Comparison of ENCODE assay signal across 8 mouse cellular contexts in genomic region chr11:75178011-75178410, GRCm38 (mm10). TPM values are rescaled to one million over a fixed set of nuclear protein-coding genes. Genes with fewer than 3 reads are reported as not detected.
DNase-seq lines count a peak whose midpoint lies in the region; ATAC-seq and TF ChIP-seq lines count a peak whose summit lies in the region.

No protein-coding gene starts in this region.

- H3K27me3 ChIP-seq in liver, adult 2 months (ENCODE audit: control insufficient read depth, insufficient read depth, low read length) = no peaks in the 10 kb centered on the region
- H3K27me3 ChIP-seq in embryonic facial prominence, embryonic 12.5 days = peaks cover 5% of the 10 kb centered on the region
- H3K27me3 ChIP-seq in hindbrain, postnatal 0 days (ENCODE audit: insufficient read depth, low read length) = no peaks in the 10 kb centered on the region

- no peaks in the 10 kb centered on the region for H3K36me3 ChIP-seq in liver, adult 2 months (ENCODE audit: control insufficient read depth, insufficient read depth, low read length)
- H3K36me3 ChIP-seq in embryonic facial prominence, embryonic 12.5 days = peaks cover 26% of the 10 kb centered on the region
- H3K36me3 ChIP-seq in hindbrain, postnatal 0 days (ENCODE audit: insufficient read depth, low read length) = peaks cover 14% of the 10 kb centered on the region

- no peak overlapping the region for H3K27ac ChIP-seq in liver, adult 2 months (replicated peaks; ENCODE audit: insufficient read depth, low read depth, low read length)
- peak overlapping the region; percentile 80 for H3K27ac ChIP-seq in embryonic facial prominence, embryonic 12.5 days
- H3K27ac ChIP-seq in hindbrain, postnatal 0 days = peak overlapping the region; percentile 84; the same call in 1 of the 2 replicates

- H3K79me2 ChIP-seq in liver, adult 2 months (ENCODE audit: control insufficient read depth, insufficient read depth, low read length) = no peaks in the 10 kb centered on the region

- H3K4me2 ChIP-seq in embryonic facial prominence, embryonic 12.5 days (replicated peaks) = peak overlapping the region; percentile 77
- H3K4me2 ChIP-seq in hindbrain, postnatal 0 days (ENCODE audit: low read depth, low read length) = peak overlapping the region; percentile 82

- DNase-seq in liver, adult 2 months (ENCODE audit: extremely low read depth, low read depth, low spot score) = no peak
- DNase-seq in liver = no peak
- no peak for DNase-seq in hindbrain, postnatal 0 days (ENCODE audit: low spot score)
- peak; percentile 36 for DNase-seq in naive thymus-derived CD4-positive, alpha-beta T cell, adult 2 months (ENCODE audit: low read depth)
- no peak for DNase-seq in urinary bladder, postnatal 10 days (ENCODE audit: low spot score)
- DNase-seq in gastrocnemius, postnatal 25 days = no peak
- no peak for DNase-seq in ovary, postnatal 10 days (ENCODE audit: low spot score)

- WGBS in liver, adult 2 months = 44% methylated on average over 12 of the region's 12 CpGs
- 53% methylated on average over 12 of the region's 12 CpGs for WGBS in embryonic facial prominence, embryonic 12.5 days
- 59% methylated on average over 12 of the region's 12 CpGs for WGBS in hindbrain, postnatal 0 days

- TF ChIP-seq POLR2A in liver, adult 2 months (IDR thresholded peaks at IDR 0.05; ENCODE audit: extremely low read depth, insufficient read depth, low read length) = no peak

- 0 out of 2 replicates have a peak, but pooled peaks cover 3% of the 10 kb centered on the region for H3K4me1 ChIP-seq in liver, adult 2 months (ENCODE audit: control insufficient read depth, insufficient read depth, low read length)
- peaks cover 28% of the 10 kb centered on the region for H3K4me1 ChIP-seq in embryonic facial prominence, embryonic 12.5 days
- H3K4me1 ChIP-seq in hindbrain, postnatal 0 days (ENCODE audit: insufficient read depth, low read length) = peaks cover 10% of the 10 kb centered on the region

- H3K4me3 ChIP-seq in liver, adult 2 months (ENCODE audit: insufficient read depth, low read depth, low read length) = peak overlapping the region; percentile 79
- peak overlapping the region; percentile 80 for H3K4me3 ChIP-seq in embryonic facial prominence, embryonic 12.5 days
- H3K4me3 ChIP-seq in hindbrain, postnatal 0 days (ENCODE audit: low read length) = peak overlapping the region; percentile 74

- peak overlapping the region; percentile 83 for H3K9ac ChIP-seq in liver, adult 2 months (ENCODE audit: low read depth, low read length)
- peak overlapping the region; percentile 79 for H3K9ac ChIP-seq in embryonic facial prominence, embryonic 12.5 days
- peak overlapping the region; percentile 86 for H3K9ac ChIP-seq in hindbrain, postnatal 0 days (replicated peaks; ENCODE audit: low read length)

- TF ChIP-seq CTCF in liver, adult 2 months (IDR thresholded peaks at IDR 0.05; ENCODE audit: low read depth, low read length) = no peak
- TF ChIP-seq CTCF in hindbrain, postnatal 0 days (IDR thresholded peaks at IDR 0.05; ENCODE audit: low read depth) = no peak

- H3K9me3 ChIP-seq in embryonic facial prominence, embryonic 12.5 days = no peaks in the 10 kb centered on the region
- H3K9me3 ChIP-seq in hindbrain, postnatal 0 days (ENCODE audit: low read length) = no peaks in the 10 kb centered on the region

- no peak for ATAC-seq in embryonic facial prominence, embryonic 12.5 days (ENCODE audit: insufficient number of reproducible peaks, insufficient read depth, low FRiP score, low TSS enrichment)
- ATAC-seq in hindbrain, postnatal 0 days = no peak

RNA-seq across cellular contexts. Expression of gene Ovca2, which starts 0.6 kb away (rescaled TPM):
- 6.7 and 6.9 TPM in 2 replicates for total RNA-seq in liver, adult 2 months (2014; rRNA removed)
- 5.7 and 8.0 TPM in 2 replicates for polyA plus RNA-seq in liver, adult 2 months (2012; rRNA removed)
- 30.0 and 31.5 TPM in 2 replicates for polyA plus RNA-seq in embryonic facial prominence, embryonic 12.5 days (2016; fragmentation: Nextera tagmentation; extraction: Ambion mirVana)
- 11.0 and 17.6 TPM in 2 replicates for total RNA-seq in hindbrain, postnatal 0 days (2014; rRNA removed)
- polyA plus RNA-seq in hindbrain, postnatal 0 days (2015; fragmentation: Nextera tagmentation; extraction: Ambion mirVana) = 11.7 and 15.7 TPM in 2 replicates
- 1 to 10 TPM; 2.8 to 3.3 TPM for total RNA-seq in gastrocnemius, postnatal 25 days (2021)

RNA-seq across cellular contexts. Expression of gene Hic1, which starts 8.7 kb away (rescaled TPM):
- 1.1 and 1.8 TPM in 2 replicates for total RNA-seq in liver, adult 2 months (2014; rRNA removed)
- 3.8 and 4.3 TPM in 2 replicates for polyA plus RNA-seq in liver, adult 2 months (2012; rRNA removed)
- polyA plus RNA-seq in embryonic facial prominence, embryonic 12.5 days (2016; fragmentation: Nextera tagmentation; extraction: Ambion mirVana) = 39.2 and 44.8 TPM in 2 replicates
- 8.5 and 12.9 TPM in 2 replicates for total RNA-seq in hindbrain, postnatal 0 days (2014; rRNA removed)
- polyA plus RNA-seq in hindbrain, postnatal 0 days (2015; fragmentation: Nextera tagmentation; extraction: Ambion mirVana) = 1.7 TPM in 2 replicates
- total RNA-seq in gastrocnemius, postnatal 25 days (2021) = 1 to 10 TPM; 5.7 to 5.9 TPM

RNA-seq across cellular contexts. Expression of gene Dph1, which starts 13.0 kb away (rescaled TPM):
- 11.3 and 14.2 TPM in 2 replicates for total RNA-seq in liver, adult 2 months (2014; rRNA removed)
- 49.1 and 53.5 TPM in 2 replicates for polyA plus RNA-seq in liver, adult 2 months (2012; rRNA removed)
- polyA plus RNA-seq in embryonic facial prominence, embryonic 12.5 days (2016; fragmentation: Nextera tagmentation; extraction: Ambion mirVana) = 22.6 and 23.3 TPM in 2 replicates
- total RNA-seq in hindbrain, postnatal 0 days (2014; rRNA removed) = 31.3 and 39.2 TPM in 2 replicates
- 13.5 and 13.6 TPM in 2 replicates for polyA plus RNA-seq in hindbrain, postnatal 0 days (2015; fragmentation: Nextera tagmentation; extraction: Ambion mirVana)
- total RNA-seq in gastrocnemius, postnatal 25 days (2021) = 1 to 10 TPM; 5.6 to 5.8 TPM

RNA-seq across cellular contexts. Expression of gene Rtn4rl1, which starts 15.6 kb away (rescaled TPM):
- total RNA-seq in liver, adult 2 months (2014; rRNA removed) = 1.3 and 2.4 TPM in 2 replicates
- 9.5 and 10.0 TPM in 2 replicates for polyA plus RNA-seq in liver, adult 2 months (2012; rRNA removed)
- 5.1 and 5.7 TPM in 2 replicates for polyA plus RNA-seq in embryonic facial prominence, embryonic 12.5 days (2016; fragmentation: Nextera tagmentation; extraction: Ambion mirVana)
- 13.0 and 13.4 TPM in 2 replicates for total RNA-seq in hindbrain, postnatal 0 days (2014; rRNA removed)
- polyA plus RNA-seq in hindbrain, postnatal 0 days (2015; fragmentation: Nextera tagmentation; extraction: Ambion mirVana) = 9.9 and 10.7 TPM in 2 replicates
- total RNA-seq in gastrocnemius, postnatal 25 days (2021) = 1 to 10 TPM in 1 of 2 experiments, under 1 TPM in 1; 1.00 to 1.7 TPM
